Comparison of ENCODE assay signal across 8 mouse cellular contexts in the genomic region with DNA sequence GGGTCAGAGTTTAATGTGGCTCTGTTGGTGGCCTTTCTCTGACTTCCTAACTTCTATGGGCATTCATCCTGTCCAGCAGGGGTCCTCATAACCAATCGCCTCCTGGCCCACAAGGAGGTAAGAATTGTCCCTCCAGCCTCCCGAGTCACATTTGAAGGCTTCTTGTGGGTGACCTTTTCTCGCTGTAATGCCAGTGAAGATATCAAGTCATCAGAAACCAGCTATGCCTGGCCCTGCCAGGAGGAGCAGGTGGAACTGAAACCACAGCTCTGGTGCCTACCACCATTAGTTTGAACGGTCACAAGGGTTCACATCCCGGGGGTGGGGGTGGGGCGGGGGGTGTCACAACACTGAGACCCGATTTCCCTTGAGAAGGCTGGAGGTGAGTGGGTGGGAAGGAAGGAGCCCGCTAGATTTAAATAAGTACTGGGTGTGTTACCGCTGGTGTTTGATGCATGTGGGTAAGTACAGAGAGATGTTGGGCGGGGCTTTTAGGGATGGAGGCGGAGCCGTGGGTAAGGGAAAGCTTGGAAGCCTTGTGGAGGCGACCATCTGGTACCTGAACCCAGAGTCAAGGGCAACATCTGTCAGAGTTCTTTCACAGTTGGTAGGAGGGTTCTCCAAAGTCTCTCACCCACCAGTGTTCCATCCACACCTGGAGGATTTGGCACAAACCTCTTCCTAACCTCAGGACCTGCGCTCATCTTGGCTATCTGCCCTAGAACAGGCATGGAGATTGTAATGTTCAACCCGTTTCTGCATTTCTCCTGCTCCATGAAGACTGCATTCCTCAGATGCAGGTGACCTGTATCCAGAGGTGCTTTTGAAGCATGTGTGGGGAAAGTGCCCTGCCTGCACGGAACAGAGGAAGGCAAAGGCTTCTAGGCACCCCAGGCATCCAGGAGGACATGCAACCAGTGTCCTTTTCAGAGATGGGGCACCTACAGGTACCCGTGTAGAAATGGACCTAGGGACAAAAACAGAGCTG.
DNase-seq lines count a peak whose midpoint lies in the region; ATAC-seq and TF ChIP-seq lines count a peak whose summit lies in the region.

No protein-coding gene starts in this region.

- no peak overlapping the region for H3K27ac ChIP-seq in heart, embryonic 13.5 days (replicated peaks)
- H3K27ac ChIP-seq in intestine, postnatal 0 days (ENCODE audit: low read depth, low read length), result no peak overlapping the region

- H3K4me1 ChIP-seq in heart, embryonic 13.5 days, result no peaks in the 10 kb centered on the region
- H3K4me1 ChIP-seq in intestine, postnatal 0 days (replicated peaks; ENCODE audit: control insufficient read depth, insufficient read depth, low read length), result no peaks in the 10 kb centered on the region

- no peak overlapping the region for H3K9ac ChIP-seq in heart, embryonic 13.5 days
- H3K9ac ChIP-seq in intestine, postnatal 0 days (ENCODE audit: low read depth, low read length), result no peak overlapping the region

- no peaks in the 10 kb centered on the region for H3K9me3 ChIP-seq in heart, embryonic 13.5 days
- H3K9me3 ChIP-seq in intestine, postnatal 0 days (ENCODE audit: control insufficient read depth), result no peaks in the 10 kb centered on the region

- intact Hi-C loops in left cerebral cortex, postnatal 10 days (cut with DNase I), result no loop called here

- WGBS in heart, embryonic 13.5 days, result 44% methylated on average over 17 of the region's 17 CpGs
- WGBS in intestine, postnatal 0 days, result 61% methylated on average over 17 of the region's 17 CpGs

- DNase-seq in heart, adult 18-20 months, result no peak
- peak; percentile 66 for DNase-seq in naive thymus-derived CD4-positive, alpha-beta T cell, adult 2 months (ENCODE audit: low read depth)
- DNase-seq in right cerebral cortex, postnatal 36 days (ENCODE audit: low spot score in 2 of 2), result no peak
- no peak for DNase-seq in left cerebral cortex, postnatal 10 days (ENCODE audit: extremely low spot score in 1 of 2, low spot score in 2 of 2)
- DNase-seq in right cerebral cortex, postnatal 25 days, result no peak

- ATAC-seq in heart, embryonic 13.5 days (ENCODE audit: extremely low read depth, insufficient number of reproducible peaks, low FRiP score, low TSS enrichment), result no peak
- peak; percentile 74 for ATAC-seq in CD4-positive, CD25-positive, alpha-beta regulatory T cell, adult 4 months
- no peak for ATAC-seq in intestine, postnatal 0 days

- H3K4me2 ChIP-seq in heart, embryonic 13.5 days, result peak overlapping the region; percentile 39
- no peak overlapping the region for H3K4me2 ChIP-seq in intestine, postnatal 0 days (replicated peaks; ENCODE audit: low read depth)

- peak; percentile 46 for TF ChIP-seq CTCF in intestine, postnatal 0 days (IDR thresholded peaks at IDR 0.05; ENCODE audit: low read depth)

- no peak overlapping the region for H3K4me3 ChIP-seq in heart, embryonic 13.5 days
- H3K4me3 ChIP-seq in intestine, postnatal 0 days (ENCODE audit: low read depth, low read length), result no peak overlapping the region

- H3K27me3 ChIP-seq in heart, embryonic 13.5 days (replicated peaks), result peaks cover 8% of the 10 kb centered on the region
- H3K27me3 ChIP-seq in intestine, postnatal 0 days (replicated peaks; ENCODE audit: control insufficient read depth, insufficient read depth, low read length), result no peaks in the 10 kb centered on the region

- no peaks in the 10 kb centered on the region for H3K36me3 ChIP-seq in heart, embryonic 13.5 days
- H3K36me3 ChIP-seq in intestine, postnatal 0 days (ENCODE audit: control insufficient read depth, insufficient read depth), result no peaks in the 10 kb centered on the region
